Comparison of ENCODE assay signal across 10 mouse cellular contexts in the genomic region with DNA sequence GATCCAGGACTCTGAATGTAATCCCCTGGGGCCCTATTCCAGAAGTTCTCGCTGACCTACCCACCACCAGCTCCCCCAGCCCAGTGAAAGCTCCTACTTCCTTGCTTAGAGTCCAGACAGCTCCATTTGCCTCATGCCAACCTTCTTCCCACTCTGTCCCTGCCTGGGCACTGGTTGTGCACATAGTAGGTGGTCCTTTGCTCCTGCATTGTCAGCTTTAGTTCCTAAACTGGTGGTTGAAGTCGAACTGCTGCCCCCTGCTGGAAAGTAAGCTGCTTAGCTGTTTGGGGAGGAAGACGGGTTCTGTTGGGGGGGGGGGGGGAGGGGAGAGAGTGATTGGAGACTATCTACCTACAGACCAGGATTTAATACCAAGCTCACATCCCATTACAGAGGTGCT. TPM values are rescaled to one million over a fixed set of nuclear protein-coding genes. Genes with fewer than 3 reads are reported as not detected.
DNase-seq lines count a peak whose midpoint lies in the region; ATAC-seq and TF ChIP-seq lines count a peak whose summit lies in the region.
"Had no signal": no experiment of that assay in that cellular context is flagged by ENCODE, and none has a peak within 500 bp of the region (broad histone marks: within the 10 kb centered on the region; RNA-seq: fewer than 3 reads in every experiment).

No protein-coding gene starts in this region.

- no peaks in the 10 kb centered on the region for H3K79me2 ChIP-seq in heart, adult 2 months (replicated peaks; ENCODE audit: control insufficient read depth, insufficient read depth, low read length)

- no peak overlapping the region for H3K4me3 ChIP-seq in heart, adult 2 months
- H3K4me3 ChIP-seq in heart, embryonic 11.5 days (ENCODE audit: low read depth, low read length), result no peak overlapping the region
- H3K4me3 ChIP-seq in thymus, adult 2 months (ENCODE audit: control insufficient read depth, insufficient read depth, low read length), result no peak overlapping the region
- no peak overlapping the region for H3K4me3 ChIP-seq in midbrain, embryonic 15.5 days
- no peak overlapping the region for H3K4me3 ChIP-seq in hindbrain, embryonic 16.5 days (ENCODE audit: low read length)
- H3K4me3 ChIP-seq: embryonic facial prominence, embryonic 12.5 days; limb, embryonic 12.5 days had no signal

- no peak overlapping the region for H3K9ac ChIP-seq in heart, adult 2 months (ENCODE audit: low read depth, low read length)
- H3K9ac ChIP-seq in heart, embryonic 11.5 days (ENCODE audit: low read depth, low read length), result no peak overlapping the region
- no peak overlapping the region for H3K9ac ChIP-seq in midbrain, embryonic 15.5 days
- H3K9ac ChIP-seq in hindbrain, embryonic 16.5 days (ENCODE audit: low read depth, low read length), result no peak overlapping the region
- H3K9ac ChIP-seq: embryonic facial prominence, embryonic 12.5 days; limb, embryonic 12.5 days had no signal

- H3K27ac ChIP-seq in heart, adult 2 months, result no peak overlapping the region
- H3K27ac ChIP-seq in heart, embryonic 11.5 days (ENCODE audit: low read depth, low read length), result no peak overlapping the region
- no peak overlapping the region for H3K27ac ChIP-seq in thymus, adult 2 months (ENCODE audit: control insufficient read depth, insufficient read depth, low read length)
- H3K27ac ChIP-seq in midbrain, embryonic 15.5 days, result no peak overlapping the region
- H3K27ac ChIP-seq in hindbrain, embryonic 16.5 days (ENCODE audit: low read depth, low read length), result no peak overlapping the region
- H3K27ac ChIP-seq: embryonic facial prominence, embryonic 12.5 days; limb, embryonic 12.5 days had no signal

- H3K4me2 ChIP-seq in heart, embryonic 11.5 days, result no peak overlapping the region
- H3K4me2 ChIP-seq in midbrain, embryonic 15.5 days, result no peak overlapping the region
- no peak overlapping the region for H3K4me2 ChIP-seq in hindbrain, embryonic 16.5 days (ENCODE audit: low read length)
- H3K4me2 ChIP-seq: embryonic facial prominence, embryonic 12.5 days; limb, embryonic 12.5 days had no signal

- no peak for ATAC-seq in heart, embryonic 11.5 days (replicated peaks; ENCODE audit: insufficient number of reproducible peaks, low FRiP score, low TSS enrichment)
- ATAC-seq in midbrain, embryonic 15.5 days (replicated peaks), result no peak
- ATAC-seq in hindbrain, embryonic 16.5 days, result no peak

- no peaks in the 10 kb centered on the region for H3K27me3 ChIP-seq in heart, adult 2 months (ENCODE audit: control insufficient read depth, insufficient read depth, low read length)
- peaks cover 12% of the 10 kb centered on the region for H3K27me3 ChIP-seq in heart, embryonic 11.5 days (ENCODE audit: control insufficient read depth, insufficient read depth, low read length)
- no peaks in the 10 kb centered on the region for H3K27me3 ChIP-seq in thymus, adult 2 months (ENCODE audit: control insufficient read depth, insufficient read depth, low read length)
- no peaks in the 10 kb centered on the region for H3K27me3 ChIP-seq in midbrain, embryonic 15.5 days (replicated peaks)
- no peaks in the 10 kb centered on the region for H3K27me3 ChIP-seq in hindbrain, embryonic 16.5 days (replicated peaks; ENCODE audit: control insufficient read depth, insufficient read depth, low read length)

- TF ChIP-seq EP300 in heart, adult 2 months (IDR thresholded peaks at IDR 0.05; ENCODE audit: insufficient read depth, low read depth, low read length), result no peak

- no peaks in the 10 kb centered on the region; the same call in 1 of the 2 replicates for H3K4me1 ChIP-seq in heart, adult 2 months (ENCODE audit: control insufficient read depth, insufficient read depth, low read length)
- no peaks in the 10 kb centered on the region for H3K4me1 ChIP-seq in heart, embryonic 11.5 days (ENCODE audit: control insufficient read depth, insufficient read depth, low read length)
- H3K4me1 ChIP-seq in thymus, adult 2 months (replicated peaks; ENCODE audit: control insufficient read depth, insufficient read depth, low read length), result peaks cover 4% of the 10 kb centered on the region; the same call in 1 of the 2 replicates
- H3K4me1 ChIP-seq in midbrain, embryonic 15.5 days, result no peaks in the 10 kb centered on the region
- no peaks in the 10 kb centered on the region for H3K4me1 ChIP-seq in hindbrain, embryonic 16.5 days (ENCODE audit: control insufficient read depth, insufficient read depth, low read depth, low read length)
- H3K4me1 ChIP-seq: embryonic facial prominence, embryonic 12.5 days had no signal

- H3K9me3 ChIP-seq in heart, embryonic 11.5 days (replicated peaks; ENCODE audit: control insufficient read depth, low read length), result no peaks in the 10 kb centered on the region
- no peaks in the 10 kb centered on the region for H3K9me3 ChIP-seq in midbrain, embryonic 15.5 days
- no peaks in the 10 kb centered on the region for H3K9me3 ChIP-seq in hindbrain, embryonic 16.5 days (ENCODE audit: control insufficient read depth, low read length)
- H3K9me3 ChIP-seq: embryonic facial prominence, embryonic 12.5 days; limb, embryonic 12.5 days had no signal

- no peaks in the 10 kb centered on the region for H3K36me3 ChIP-seq in heart, adult 2 months (ENCODE audit: control insufficient read depth, insufficient read depth, low read length)
- no peaks in the 10 kb centered on the region for H3K36me3 ChIP-seq in heart, embryonic 11.5 days (ENCODE audit: control insufficient read depth, insufficient read depth, low read length)
- H3K36me3 ChIP-seq in thymus, adult 2 months (ENCODE audit: control insufficient read depth, insufficient read depth, low read length), result no peaks in the 10 kb centered on the region
- H3K36me3 ChIP-seq in midbrain, embryonic 15.5 days (replicated peaks), result no peaks in the 10 kb centered on the region
- H3K36me3 ChIP-seq in hindbrain, embryonic 16.5 days (ENCODE audit: control insufficient read depth, insufficient read depth, low read length), result no peaks in the 10 kb centered on the region
- H3K36me3 ChIP-seq: embryonic facial prominence, embryonic 12.5 days; limb, embryonic 12.5 days had no signal

- intact Hi-C loops in heart, adult 2 months (cut with DNase I), result loop anchor here (2.0 kb wide), 1 partner anchor 73 kb away; no protein-coding TSS in a partner anchor
- intact Hi-C loops in heart, postnatal 10 days (cut with DNase I), result loop anchor here (2.0 kb wide), 2 partner anchors 45 to 77 kb away; no protein-coding TSS in a partner anchor

- 43% methylated on average over 3 of the region's 3 CpGs for WGBS in heart, adult 2 months
- WGBS in heart, embryonic 11.5 days (ENCODE audit: insufficient replicate concordance), result 38% methylated on average over 3 of the region's 3 CpGs
- WGBS in thymus, adult 2 months, result 47% methylated on average over 3 of the region's 3 CpGs
- 38% methylated on average over 3 of the region's 3 CpGs for WGBS in midbrain, embryonic 15.5 days
- WGBS in hindbrain, embryonic 16.5 days, result 58% methylated on average over 2 of the region's 3 CpGs

- no peak for TF ChIP-seq POLR2A in heart, adult 2 months (IDR thresholded peaks at IDR 0.05; ENCODE audit: insufficient read depth, low read depth, low read length)
- TF ChIP-seq POLR2A in thymus, adult 2 months (IDR thresholded peaks at IDR 0.05; ENCODE audit: control insufficient read depth, extremely low read depth, insufficient read depth, low read length, poor library complexity), result no peak

- no peak for DNase-seq in heart, adult 2 months
- DNase-seq in thymus, adult 2 months, result peak; percentile 35
- DNase-seq in thymus, adult 18-20 months, result no peak
- DNase-seq in heart, postnatal 10 days, result peak; percentile 42 to 62
- DNase-seq in thymus, postnatal 4 days, result peak; percentile 68

- TF ChIP-seq CTCF in heart, adult 2 months (IDR thresholded peaks at IDR 0.05), result peak; percentile 55
- TF ChIP-seq CTCF in thymus, adult 2 months (IDR thresholded peaks at IDR 0.05; ENCODE audit: borderline replicate concordance, control insufficient read depth, extremely low read depth, insufficient read depth, low read length, poor library complexity), result peak; percentile 60; the same call in 1 of the 2 replicates

RNA-seq across cellular contexts. Expression of a gene that starts 2.4 kb away (rescaled TPM):
- total RNA-seq in heart, adult 2 months (2021), result not detected
- not detected in 2 replicates for polyA plus RNA-seq in heart, adult 2 months (2012; rRNA removed)
- not detected in 2 replicates for polyA plus RNA-seq in heart, embryonic 11.5 days (2014; fragmentation: Nextera tagmentation; extraction: Ambion mirVana)
- 0.11 and 0.65 TPM in 2 replicates for polyA plus RNA-seq in thymus, adult 2 months (2012; rRNA removed)
- not detected for total RNA-seq in heart, postnatal 10 days (2021)
- polyA plus RNA-seq in midbrain, embryonic 15.5 days (2015; fragmentation: Nextera tagmentation; extraction: Ambion mirVana), result not detected in 2 replicates
- polyA plus RNA-seq in hindbrain, embryonic 16.5 days (2015; fragmentation: Nextera tagmentation; extraction: Ambion mirVana), result not detected in 2 replicates
- polyA plus RNA-seq: embryonic facial prominence, embryonic 12.5 days; limb, embryonic 12.5 days had no signal

RNA-seq across cellular contexts. Expression of a gene that starts 9.2 kb away (rescaled TPM):
- not detected for total RNA-seq in heart, adult 2 months (2021)
- 0.12 and 0.18 TPM in 2 replicates for polyA plus RNA-seq in heart, adult 2 months (2012; rRNA removed)
- polyA plus RNA-seq in heart, embryonic 11.5 days (2014; fragmentation: Nextera tagmentation; extraction: Ambion mirVana), result 0.13 TPM in 1 of 2 replicates, not detected in the other
- polyA plus RNA-seq in thymus, adult 2 months (2012; rRNA removed), result 0.07 TPM in 1 of 2 replicates, not detected in the other
- total RNA-seq in heart, postnatal 10 days (2021), result under 1 TPM; 0.14 to 0.15 TPM
- 1.3 and 1.7 TPM in 2 replicates for polyA plus RNA-seq in midbrain, embryonic 15.5 days (2015; fragmentation: Nextera tagmentation; extraction: Ambion mirVana)
- polyA plus RNA-seq in hindbrain, embryonic 16.5 days (2015; fragmentation: Nextera tagmentation; extraction: Ambion mirVana), result 2.4 and 3.1 TPM in 2 replicates

RNA-seq across cellular contexts. Expression of a gene that starts 10.3 kb away (rescaled TPM):
- total RNA-seq in heart, adult 2 months (2021), result not detected
- not detected in 2 replicates for polyA plus RNA-seq in heart, adult 2 months (2012; rRNA removed)
- not detected in 2 replicates for polyA plus RNA-seq in heart, embryonic 11.5 days (2014; fragmentation: Nextera tagmentation; extraction: Ambion mirVana)
- polyA plus RNA-seq in thymus, adult 2 months (2012; rRNA removed), result 0.42 TPM in 1 of 2 replicates, not detected in the other
- total RNA-seq in heart, postnatal 10 days (2021), result not detected
- not detected in 2 replicates for polyA plus RNA-seq in midbrain, embryonic 15.5 days (2015; fragmentation: Nextera tagmentation; extraction: Ambion mirVana)
- polyA plus RNA-seq in hindbrain, embryonic 16.5 days (2015; fragmentation: Nextera tagmentation; extraction: Ambion mirVana), result not detected in 2 replicates
- polyA plus RNA-seq: limb, embryonic 12.5 days had no signal

RNA-seq across cellular contexts. Expression of a gene that starts 19.8 kb away (rescaled TPM):
- not detected for total RNA-seq in heart, adult 2 months (2021)
- not detected in 2 replicates for polyA plus RNA-seq in heart, adult 2 months (2012; rRNA removed)
- not detected in 2 replicates for polyA plus RNA-seq in heart, embryonic 11.5 days (2014; fragmentation: Nextera tagmentation; extraction: Ambion mirVana)
- polyA plus RNA-seq in thymus, adult 2 months (2012; rRNA removed), result not detected in 2 replicates
- total RNA-seq in heart, postnatal 10 days (2021), result not detected
- not detected in 2 replicates for polyA plus RNA-seq in midbrain, embryonic 15.5 days (2015; fragmentation: Nextera tagmentation; extraction: Ambion mirVana)
- polyA plus RNA-seq in hindbrain, embryonic 16.5 days (2015; fragmentation: Nextera tagmentation; extraction: Ambion mirVana), result not detected in 2 replicates
- polyA plus RNA-seq: embryonic facial prominence, embryonic 12.5 days; limb, embryonic 12.5 days had no signal

RNA-seq across cellular contexts. Expression of a gene that starts 41.3 kb away (rescaled TPM):
- not detected for total RNA-seq in heart, adult 2 months (2021)
- not detected in 2 replicates for polyA plus RNA-seq in heart, adult 2 months (2012; rRNA removed)
- polyA plus RNA-seq in heart, embryonic 11.5 days (2014; fragmentation: Nextera tagmentation; extraction: Ambion mirVana), result not detected in 2 replicates
- polyA plus RNA-seq in thymus, adult 2 months (2012; rRNA removed), result not detected in 2 replicates
- not detected for total RNA-seq in heart, postnatal 10 days (2021)
- polyA plus RNA-seq in midbrain, embryonic 15.5 days (2015; fragmentation: Nextera tagmentation; extraction: Ambion mirVana), result not detected in 2 replicates
- not detected in 2 replicates for polyA plus RNA-seq in hindbrain, embryonic 16.5 days (2015; fragmentation: Nextera tagmentation; extraction: Ambion mirVana)
- polyA plus RNA-seq: embryonic facial prominence, embryonic 12.5 days; limb, embryonic 12.5 days had no signal

Comparison
In these comparisons a context has a peak if more than half of its experiments do, and no peak if none do; other contexts are left out.
1. DNase-seq: peak in thymus, adult 2 months (single experiment), heart, postnatal 10 days (2 of 2) and thymus, postnatal 4 days (single experiment); none in heart, adult 2 months (0 of 2) and thymus, adult 18-20 months (0 of 2).